Mouse (Mus musculus): ENCODE data around the gene Smyd1. TPM values are rescaled to one million over a fixed set of nuclear protein-coding genes. Genes with fewer than 3 reads are reported as not detected.

Gene Smyd1
- polyA plus RNA-seq, 1 experiment, result not detected

- Histone ChIP-seq H3K4me3 (replicated peaks) (no peak overlapping the region), H3K4me1 (ENCODE audit: control insufficient read depth) (no peaks in the 10 kb centered on the region), H3K9me3 (ENCODE audit: control insufficient read depth, low read length) (no peaks in the 10 kb centered on the region), H3K27me3 (ENCODE audit: control insufficient read depth) (no peaks in the 10 kb centered on the region), H3K36me3 (ENCODE audit: control insufficient read depth) (no peaks in the 10 kb centered on the region)
- TF ChIP-seq GATA1 (IDR thresholded peaks at IDR 0.05; ENCODE audit: low read length) (no peak), TAL1 (IDR thresholded peaks at IDR 0.05; ENCODE audit: low read length) (no peak)
These were observed 24.0 kb downstream of the Smyd1 start for GRCm38 (mm10) chr6:71298051-71298450.

GRCm38 (mm10) chr6:71295303-71295702 lies 26.7 kb downstream of the Smyd1 start:
- TF ChIP-seq GATA1 (IDR thresholded peaks at IDR 0.05; ENCODE audit: low read length) (no peak), TAL1 (IDR thresholded peaks at IDR 0.05; ENCODE audit: low read length) (no peak)
- H3K27me3 ChIP-seq (ENCODE audit: control insufficient read depth), result no peaks in the 10 kb centered on the region
- no peaks in the 10 kb centered on the region for H3K36me3 ChIP-seq (ENCODE audit: control insufficient read depth)
- no peak overlapping the region for H3K4me3 ChIP-seq (replicated peaks)
- H3K9me3 ChIP-seq (ENCODE audit: control insufficient read depth, low read length), result no peaks in the 10 kb centered on the region
- H3K4me1 ChIP-seq (ENCODE audit: control insufficient read depth), result no peaks in the 10 kb centered on the region

- Histone ChIP-seq H3K27me3 (ENCODE audit: control insufficient read depth) (no peaks in the 10 kb centered on the region), H3K4me1 (ENCODE audit: control insufficient read depth) (no peaks in the 10 kb centered on the region), H3K9me3 (ENCODE audit: control insufficient read depth, low read length) (no peaks in the 10 kb centered on the region), H3K36me3 (ENCODE audit: control insufficient read depth) (no peaks in the 10 kb centered on the region), H3K4me3 (replicated peaks) (no peak overlapping the region)
- TF ChIP-seq GATA1 (IDR thresholded peaks at IDR 0.05; ENCODE audit: low read length), result no peak
These were observed 28.5 kb downstream of the Smyd1 start for GRCm38 (mm10) chr6:71293509-71293908.

GRCm38 (mm10) chr6:71279418-71279817 lies 42.6 kb downstream of the Smyd1 start:
- H3K9me3 ChIP-seq (ENCODE audit: control insufficient read depth, low read length), result no peaks in the 10 kb centered on the region
- H3K27me3 ChIP-seq (ENCODE audit: control insufficient read depth), result no peaks in the 10 kb centered on the region
- TF ChIP-seq TAL1 (IDR thresholded peaks at IDR 0.05; ENCODE audit: low read length) (no peak), GATA1 (IDR thresholded peaks at IDR 0.05; ENCODE audit: low read length) (no peak)
- peaks cover 3% of the 10 kb centered on the region for H3K36me3 ChIP-seq (ENCODE audit: control insufficient read depth)
- peaks cover under 1% of the 10 kb centered on the region; the same call in 1 of the 2 replicates for H3K4me1 ChIP-seq (ENCODE audit: control insufficient read depth)
- H3K4me3 ChIP-seq (replicated peaks), result no peak overlapping the region

- Histone ChIP-seq H3K27me3 (ENCODE audit: control insufficient read depth) (no peaks in the 10 kb centered on the region), H3K9me3 (ENCODE audit: control insufficient read depth, low read length) (no peaks in the 10 kb centered on the region), H3K4me1 (ENCODE audit: control insufficient read depth) (peaks cover 29% of the 10 kb centered on the region), H3K36me3 (ENCODE audit: control insufficient read depth) (no peaks in the 10 kb centered on the region), H3K4me3 (replicated peaks) (no peak overlapping the region)
- no peak for TF ChIP-seq GATA1 (IDR thresholded peaks at IDR 0.05; ENCODE audit: low read length)
- TF ChIP-seq TAL1 (IDR thresholded peaks at IDR 0.05; ENCODE audit: low read length), result no peak
These were observed 47.4 kb downstream of the Smyd1 start for GRCm38 (mm10) chr6:71274621-71275020.

GRCm38 (mm10) chr6:71273715-71274114 lies 48.3 kb downstream of the Smyd1 start:
- no peaks in the 10 kb centered on the region for H3K36me3 ChIP-seq (ENCODE audit: control insufficient read depth)
- H3K27me3 ChIP-seq (ENCODE audit: control insufficient read depth), result no peaks in the 10 kb centered on the region
- peaks cover 32% of the 10 kb centered on the region for H3K4me1 ChIP-seq (ENCODE audit: control insufficient read depth)
- H3K4me3 ChIP-seq (replicated peaks), result no peak overlapping the region
- TF ChIP-seq GATA1 (IDR thresholded peaks at IDR 0.05; ENCODE audit: low read length), result no peak
- no peak for TF ChIP-seq TAL1 (IDR thresholded peaks at IDR 0.05; ENCODE audit: low read length)
- no peaks in the 10 kb centered on the region for H3K9me3 ChIP-seq (ENCODE audit: control insufficient read depth, low read length)

- Histone ChIP-seq H3K4me3 (replicated peaks) (peak overlapping the region; percentile 99), H3K36me3 (ENCODE audit: control insufficient read depth) (no peaks in the 10 kb centered on the region), H3K27me3 (ENCODE audit: control insufficient read depth) (no peaks in the 10 kb centered on the region), H3K9me3 (ENCODE audit: control insufficient read depth, low read length) (no peaks in the 10 kb centered on the region), H3K4me1 (ENCODE audit: control insufficient read depth) (peaks cover 32% of the 10 kb centered on the region)
- no peak for TF ChIP-seq GATA1 (IDR thresholded peaks at IDR 0.05; ENCODE audit: low read length)
- no peak for TF ChIP-seq TAL1 (IDR thresholded peaks at IDR 0.05; ENCODE audit: low read length)
These were observed 49.7 kb downstream of the Smyd1 start for GRCm38 (mm10) chr6:71272316-71272741.

GRCm38 (mm10) chr6:71271389-71272315 lies 50.4 kb downstream of the Smyd1 start, which contains the start of gene Krcc1:
TSS of gene Krcc1 (plus strand) at chr6:71271677.
- TF ChIP-seq TAL1 (IDR thresholded peaks at IDR 0.05; ENCODE audit: low read length), result no peak
- no peak for TF ChIP-seq GATA1 (IDR thresholded peaks at IDR 0.05; ENCODE audit: low read length)

GRCm38 (mm10) chr6:71271057-71271388 lies 51.0 kb downstream of the Smyd1 start:
- TF ChIP-seq TAL1 (IDR thresholded peaks at IDR 0.05; ENCODE audit: low read length), result no peak
- no peak for TF ChIP-seq GATA1 (IDR thresholded peaks at IDR 0.05; ENCODE audit: low read length)
- peak overlapping the region; percentile 99 for H3K4me3 ChIP-seq (replicated peaks)
- H3K36me3 ChIP-seq (ENCODE audit: control insufficient read depth), result no peaks in the 10 kb centered on the region
- peaks cover 32% of the 10 kb centered on the region for H3K4me1 ChIP-seq (ENCODE audit: control insufficient read depth)
- H3K27me3 ChIP-seq (ENCODE audit: control insufficient read depth), result no peaks in the 10 kb centered on the region
- H3K9me3 ChIP-seq (ENCODE audit: control insufficient read depth, low read length), result no peaks in the 10 kb centered on the region

More at GRCm38 (mm10) chr6:71271389-71272315, 50.4 kb downstream of the Smyd1 start, which contains the start of gene Krcc1:
- no peaks in the 10 kb centered on the region for H3K27me3 ChIP-seq (ENCODE audit: control insufficient read depth)
- no peaks in the 10 kb centered on the region for H3K36me3 ChIP-seq (ENCODE audit: control insufficient read depth)
- no peaks in the 10 kb centered on the region for H3K9me3 ChIP-seq (ENCODE audit: control insufficient read depth, low read length)
- peak within 1 kb of the TSS; percentile 99 for H3K4me3 ChIP-seq (replicated peaks)
- H3K4me1 ChIP-seq (ENCODE audit: control insufficient read depth), result peaks cover 32% of the 10 kb centered on the region
